Mouse (Mus musculus) urinary bladder, postnatal 10 days (tissue): ENCODE measurements around the gene Supt20.
A peak's percentile ranks its signal among the peaks of the same experiment; 100 is the strongest.
"Not testable (repeated sequence)": the region's sequence is repeated elsewhere in the genome, so short reads cannot be mapped to it uniquely, and the experiment has no call there.

Experiments
- DNase-seq: peaks from one replicate; pipeline ENCODE4 v3.0.0; 2022; ENCODE audit warnings: low spot score

The Supt20 gene

DNA sequence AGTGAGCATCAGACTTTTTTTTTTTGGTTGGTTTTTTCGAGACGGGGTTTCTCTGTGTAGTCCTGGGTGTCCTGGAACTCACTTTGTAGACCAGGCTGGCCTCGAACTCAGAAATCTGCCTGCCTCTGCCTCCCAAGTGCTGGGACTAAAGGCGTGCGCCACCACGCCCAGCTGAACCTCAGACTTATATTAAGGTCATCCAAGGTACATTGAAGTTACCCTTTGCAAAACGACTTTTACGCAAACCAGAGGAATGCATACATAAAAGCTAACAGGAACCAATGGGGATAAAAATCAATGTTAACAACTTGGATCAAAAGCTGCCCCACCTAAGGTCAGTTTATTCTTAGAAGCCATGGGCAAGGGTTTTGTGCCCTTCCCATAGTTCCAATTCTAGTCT, 11.5 kb downstream of the Supt20 start:
- not testable (repeated sequence) for DNase-seq

DNA sequence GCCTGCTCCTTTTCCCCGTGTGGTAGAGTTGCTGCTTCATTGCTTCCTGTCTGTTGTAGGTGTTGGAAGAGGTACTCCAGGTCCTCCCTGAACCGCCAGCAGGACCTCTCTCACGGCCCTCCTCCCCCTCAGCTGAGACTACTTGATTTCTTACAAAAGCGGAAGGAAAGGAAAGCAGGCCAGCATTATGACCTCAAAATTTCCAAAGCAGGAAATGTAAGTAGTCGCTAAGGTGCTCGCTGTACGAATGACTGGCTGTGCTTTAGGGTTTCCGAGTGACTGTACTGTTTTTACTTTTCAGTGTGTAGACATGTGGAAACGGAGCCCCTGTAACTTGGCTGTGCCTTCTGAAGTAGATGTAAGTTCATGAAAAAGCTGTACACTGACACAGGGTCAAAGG, 16.4 kb downstream of the Supt20 start:
- no peak for DNase-seq

DNA sequence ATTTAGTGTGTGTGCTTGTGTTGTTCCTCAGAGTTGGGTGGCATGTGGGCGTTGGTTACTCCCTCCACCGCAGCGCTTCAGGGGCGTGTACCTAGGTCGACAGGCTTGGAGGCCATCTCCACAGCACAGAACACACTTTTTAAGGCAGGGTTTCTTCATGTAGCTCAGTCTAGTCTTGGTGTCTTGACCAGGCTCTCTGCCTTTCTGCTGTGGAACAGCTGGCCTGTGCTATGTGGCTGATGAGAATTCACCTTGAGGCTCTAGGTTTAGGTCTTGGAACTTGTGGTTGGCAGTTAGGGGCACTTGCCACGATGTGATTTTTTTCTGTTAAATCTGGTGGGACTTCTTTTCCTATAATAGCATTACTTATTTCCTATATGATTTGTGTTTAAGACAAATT, 21.6 kb downstream of the Supt20 start, which contains the start of gene Gm21958:
Gene Gm21958, minus strand, starts transcription at position 101 of the 400 bp plus-strand sequence.
- DNase-seq = no peak

GRCm38 (mm10) chr3:54715461-54715860, 22.9 kb downstream of the Supt20 start:
- no peak for DNase-seq

DNA sequence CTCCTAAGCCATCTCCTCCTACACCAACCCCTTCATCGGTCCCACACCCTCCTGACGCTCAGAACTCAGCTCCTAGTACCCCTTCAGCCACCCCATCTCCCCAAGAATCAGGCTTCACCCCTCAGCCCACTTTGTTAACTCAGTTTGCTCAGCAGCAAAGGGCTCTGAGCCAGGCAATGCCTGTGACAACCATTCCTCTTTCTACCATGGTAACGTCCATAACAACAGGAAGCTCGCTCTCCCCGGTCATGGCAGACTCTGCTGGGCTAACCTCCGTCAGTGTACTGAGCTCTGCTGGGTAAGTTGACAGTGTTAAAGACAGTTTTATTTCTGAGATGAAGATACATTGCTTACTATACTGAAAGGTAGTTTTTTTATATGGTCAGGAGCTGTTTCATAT, 24.7 kb downstream of the Supt20 start:
- DNase-seq = no peak

- no peak for DNase-seq
Observed at GRCm38 (mm10) chr3:54718947-54719346, 26.3 kb downstream of the Supt20 start.

- DNase-seq = no peak
Observed at GRCm38 (mm10) chr3:54723741-54724500, 31.3 kb downstream of the Supt20 start.

- no peak for DNase-seq
Observed at GRCm38 (mm10) chr3:54725344-54725743, 32.7 kb downstream of the Supt20 start.

- DNase-seq = no peak
Observed at GRCm38 (mm10) chr3:54727588-54727987, 35.0 kb downstream of the Supt20 start.

DNA sequence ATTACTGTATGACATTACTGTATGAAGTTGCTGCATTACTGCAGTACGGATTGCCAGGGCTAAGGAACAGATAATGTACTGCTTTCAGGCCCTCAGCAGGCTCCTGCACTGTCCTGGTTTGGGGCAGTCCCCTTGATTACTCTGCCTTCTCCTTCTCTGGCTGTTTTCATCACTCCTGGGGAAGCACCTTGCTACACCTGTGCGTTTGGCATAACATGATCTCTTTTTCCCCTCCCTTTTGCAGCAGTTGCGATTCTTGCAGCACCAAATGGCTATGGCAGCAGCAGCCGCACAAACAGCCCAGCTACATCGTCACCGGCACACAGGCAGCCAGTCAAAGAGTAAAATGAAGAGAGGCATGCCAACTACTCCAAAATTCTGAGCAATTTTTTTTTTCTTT, 35.5 kb downstream of the Supt20 start:
- no peak for DNase-seq

- no peak for DNase-seq
Observed at GRCm38 (mm10) chr3:54731626-54732150, 39.1 kb downstream of the Supt20 start.

GRCm38 (mm10) chr3:54732371-54732770, 39.8 kb downstream of the Supt20 start:
- no peak for DNase-seq

DNA sequence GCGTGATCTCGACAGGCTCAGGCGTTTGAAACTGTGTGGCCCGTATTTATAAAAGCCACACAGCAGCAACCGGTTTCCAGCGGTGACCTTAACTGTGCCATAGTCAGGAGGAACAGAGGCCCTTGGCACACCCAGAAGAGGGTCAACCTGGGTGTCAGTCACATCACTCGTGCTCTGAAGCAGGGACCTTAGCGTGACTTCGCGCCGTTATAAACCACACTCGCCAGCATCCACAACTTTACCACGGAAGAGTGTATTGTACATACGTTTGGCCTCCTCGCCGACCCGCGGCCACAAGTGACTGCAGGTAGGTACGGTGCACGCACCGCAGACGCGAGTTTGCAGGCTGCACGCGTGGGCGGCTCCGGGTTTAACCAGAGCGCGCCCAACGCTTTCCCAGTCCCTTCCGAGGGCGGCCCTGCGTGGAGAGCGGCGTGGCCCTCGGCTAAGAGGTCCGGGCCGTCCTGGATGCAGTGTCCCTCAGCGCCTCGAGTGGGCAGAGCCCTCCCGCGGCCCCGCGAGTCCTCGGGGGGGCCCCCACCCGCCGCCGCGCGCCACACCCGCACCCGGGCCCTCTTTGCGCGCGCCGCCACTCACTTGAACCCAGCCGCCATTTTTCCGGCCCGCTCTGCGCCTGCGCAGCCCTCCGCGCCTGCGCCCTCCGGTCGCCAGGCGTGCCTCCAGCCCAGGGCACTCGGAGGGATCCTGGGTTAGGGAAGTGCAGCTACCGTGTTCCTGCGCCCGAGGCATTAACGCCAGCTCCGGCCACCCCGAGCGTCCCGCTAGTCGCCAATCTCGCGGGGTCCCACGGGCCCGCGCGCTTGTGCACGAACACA, 42.0 kb downstream of the Supt20 start:
- peak; percentile 67 for DNase-seq

DNA sequence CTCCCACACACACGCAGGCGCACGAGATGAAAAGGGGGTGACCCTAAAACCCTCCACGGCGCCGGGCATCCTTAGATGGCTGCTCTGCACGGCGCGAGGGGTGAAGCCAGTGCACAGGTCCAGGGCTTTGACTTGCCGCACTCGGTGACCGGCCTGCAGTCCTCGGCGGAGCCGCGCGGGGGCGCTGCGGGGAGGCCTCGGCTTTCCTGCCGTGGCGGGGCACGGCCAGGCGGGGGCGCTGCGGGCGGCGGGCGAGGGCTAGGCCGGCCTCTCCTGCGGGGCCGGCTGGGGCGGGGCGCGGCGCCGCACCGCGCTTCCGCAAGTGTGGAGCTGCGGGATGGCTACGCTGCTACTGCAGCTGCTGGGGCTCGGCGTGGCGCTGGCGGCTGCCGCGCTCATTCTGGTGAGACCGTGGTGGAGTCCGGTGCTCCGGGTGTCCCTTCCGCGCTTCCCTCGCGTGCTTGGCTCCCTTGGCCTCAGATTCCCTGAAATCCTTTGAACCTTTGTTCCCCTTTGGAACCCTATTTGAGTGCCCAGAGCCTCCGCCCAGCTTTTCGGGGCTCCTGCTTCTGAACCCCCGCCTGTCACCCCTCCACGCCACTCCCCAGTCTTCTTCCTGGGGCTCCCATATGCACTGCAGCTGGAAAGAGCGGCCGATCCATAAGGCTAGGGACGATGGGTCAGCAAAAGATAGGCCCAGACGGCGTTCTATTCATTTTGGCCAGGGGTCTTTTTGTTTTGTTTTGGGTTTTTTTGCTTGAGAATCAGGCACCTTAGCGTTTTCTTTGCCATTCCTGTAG, 42.8 kb downstream of the Supt20 start, which contains the start of the genes Exosc8 and Alg5:
Gene Exosc8, minus strand, starts transcription at position 147 of the 800 bp plus-strand sequence.
Gene Alg5, plus strand, starts transcription at position 293 of the 800 bp plus-strand sequence.
- DNase-seq = peak; percentile 59

GRCm38 (mm10) chr3:54736101-54736927, 43.7 kb downstream of the Supt20 start:
- DNase-seq = no peak

DNA sequence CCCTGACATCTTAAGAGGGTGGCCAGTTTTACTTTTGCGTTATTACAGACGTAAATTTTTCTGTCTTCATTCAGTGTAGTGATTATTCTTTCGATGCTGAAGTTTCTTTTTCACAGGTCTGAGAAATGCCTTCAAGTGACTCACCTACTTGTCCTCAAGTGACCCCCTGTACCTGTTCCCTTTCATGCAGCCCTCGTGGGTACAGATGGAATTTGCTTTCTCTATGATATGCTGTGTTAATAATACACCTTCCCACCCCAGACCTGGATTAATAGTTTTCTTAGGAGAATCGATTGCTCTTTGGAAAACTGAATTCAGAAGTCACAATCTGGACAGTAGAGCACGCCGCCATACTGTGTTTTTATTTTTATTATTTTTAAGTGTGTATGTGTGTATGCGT, 44.7 kb downstream of the Supt20 start:
- no peak for DNase-seq

GRCm38 (mm10) chr3:54741965-54742364, 49.4 kb downstream of the Supt20 start:
- no peak for DNase-seq

DNA sequence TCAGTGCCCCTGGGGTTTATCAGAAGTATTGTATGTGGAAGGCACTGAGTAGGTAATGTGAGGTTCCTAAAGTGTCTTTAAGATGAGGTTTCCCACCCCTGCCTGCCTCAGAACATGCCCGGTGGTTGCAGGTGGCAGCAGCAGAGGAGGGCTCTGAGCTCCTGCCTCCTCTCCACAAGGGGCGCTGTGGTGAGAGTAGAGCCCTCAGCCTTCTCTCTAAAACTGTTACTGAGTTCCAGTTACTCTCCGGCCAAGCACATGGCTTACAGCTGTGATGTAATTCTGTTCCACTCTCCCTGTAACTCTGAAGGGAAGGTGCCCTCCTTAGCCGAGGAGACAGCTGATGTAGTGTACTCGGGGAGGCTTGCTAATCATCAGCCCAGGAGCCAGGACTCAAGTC, 53.2 kb downstream of the Supt20 start:
- no peak for DNase-seq

DNA sequence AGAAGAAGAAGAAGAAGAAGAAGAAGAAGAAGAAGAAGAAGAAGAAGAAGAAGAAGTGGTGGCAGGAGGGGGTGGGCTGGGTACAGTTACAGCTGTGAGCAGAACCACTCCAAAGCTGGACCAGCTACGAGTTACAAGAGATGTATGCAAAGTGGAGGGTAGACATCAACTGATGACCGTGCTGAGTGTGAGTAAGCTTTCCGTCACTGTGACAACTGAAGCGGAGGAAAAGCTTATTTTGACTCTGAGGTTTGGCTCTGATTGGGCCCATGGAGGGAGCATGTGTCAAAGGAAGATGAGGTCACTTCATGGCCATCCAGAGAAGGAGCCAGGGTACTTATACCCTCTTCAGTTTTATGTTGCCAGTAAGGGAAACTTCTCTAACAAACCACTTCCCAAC, 60.8 kb downstream of the Supt20 start:
- DNase-seq = no peak

GRCm38 (mm10) chr3:54755145-54756041, 62.8 kb downstream of the Supt20 start, which contains the start of gene Smad9:
Gene Smad9, plus strand, starts transcription at chr3:54755582.
- DNase-seq = no peak
